Mouse (Mus musculus) neural tube, embryonic 14.5 days (tissue): ENCODE measurements around the gene Lmna. TPM values are rescaled to one million over a fixed set of nuclear protein-coding genes. Genes with fewer than 3 reads are reported as not detected.
A peak's percentile ranks its signal among the peaks of the same experiment; 100 is the strongest.

Source experiments
- ATAC-seq: fragments of 200-750 bp; cut with Nextera tagmentation; 2 replicates; pipeline ENCODE4 v1.8.0; 2017; ENCODE audit warnings: low read depth, mild to moderate bottlenecking, moderate TSS enrichment, moderate library complexity
- H3K27ac ChIP-seq: fragments of 300-500 bp; sonication (generic); 2 replicates; pipeline ENCODE4 v1.5.1; 2014; ENCODE audit warnings: low read depth, mild to moderate bottlenecking, control low read depth, low read length, moderate library complexity, mixed read lengths
- H3K27me3 ChIP-seq: fragments of 300-500 bp; sonication (generic); 2 replicates; pipeline ENCODE4 v1.6.1; 2014; ENCODE audit warnings: low read length; ENCODE audit not compliant: control insufficient read depth, insufficient read depth
- H3K36me3 ChIP-seq: fragments of 300-500 bp; sonication (generic); 2 replicates; pipeline ENCODE4 v1.6.1; 2014; ENCODE audit warnings: low read length, mixed read lengths; ENCODE audit not compliant: control insufficient read depth, insufficient read depth
- H3K4me1 ChIP-seq: fragments of 300-500 bp; sonication (generic); 2 replicates; pipeline ENCODE4 v1.6.1; 2014; ENCODE audit warnings: low read length; ENCODE audit not compliant: control insufficient read depth, insufficient read depth
- H3K4me2 ChIP-seq: fragments of 300-500 bp; sonication (generic); 2 replicates; pipeline ENCODE4 v1.6.1; 2014; ENCODE audit warnings: mild to moderate bottlenecking, low read depth, low read length, control low read depth
- H3K4me3 ChIP-seq: fragments of 300-500 bp; sonication (generic); 2 replicates; pipeline ENCODE4 v1.5.1; 2014; ENCODE audit warnings: low read depth, low read length, control low read depth, mixed read lengths
- H3K9ac ChIP-seq: fragments of 300-500 bp; sonication (generic); replicated peaks from 2 replicates; pipeline ENCODE4 v1.6.1; 2014; ENCODE audit warnings: low read depth, mild to moderate bottlenecking, control low read depth, low read length, mixed read lengths
- H3K9me3 ChIP-seq: fragments of 300-500 bp; sonication (generic); 2 replicates; pipeline ENCODE4 v1.6.1; 2016; ENCODE audit warnings: low read length; ENCODE audit not compliant: control insufficient read depth
- WGBS: fragments of 180-500 bp; shearing (Covaris S2); extraction: QIAGEN DNeasy Blood & Tissue Kit; methylation state at CpG from one replicate; pipeline ENCODE4 v1.1.7; 2014; 5-methylcytosine and 5-hydroxymethylcytosine counted together
- polyA plus RNA-seq: library from polyadenylated mRNA; unstranded; fragments of >200 nt; fragmentation: Nextera tagmentation; extraction: Ambion mirVana; gene quantifications from 2 replicates; pipeline ENCODE4 v1.2.1, GENCODE M21; 2014

Gene Lmna
- polyA plus RNA-seq, 1 experiment from 2014 or later = 41.0 TPM

- peak overlapping the region; percentile 86 for H3K4me2 ChIP-seq
- H3K9ac ChIP-seq = no peak overlapping the region; the same call in 1 of the 2 replicates
- ATAC-seq = no peak
- H3K9me3 ChIP-seq = no peaks in the 10 kb centered on the region
- H3K27ac ChIP-seq = no peak overlapping the region
- H3K36me3 ChIP-seq = peaks cover 2% of the 10 kb centered on the region; the same call in 1 of the 2 replicates
- peaks cover 25% of the 10 kb centered on the region for H3K4me1 ChIP-seq
- 88% methylated on average over 4 of the region's 4 CpGs for WGBS
- H3K27me3 ChIP-seq = no peaks in the 10 kb centered on the region
- H3K4me3 ChIP-seq = no peak overlapping the region; the same call in 1 of the 2 replicates
These were observed 41.8 kb upstream of the Lmna start for GRCm38 (mm10) chr3:88551586-88551985.

- whole genome bisulfite sequencing = 49% methylated on average over 18 of the region's 18 CpGs
- ATAC-seq = no peak
These were observed 38.6 kb upstream of the Lmna start, which contains the start of gene Rab25 for GRCm38 (mm10) chr3:88548180-88548917. Gene Rab25 (minus strand): TSS chr3:88548300.

GRCm38 (mm10) chr3:88546674-88547418 lies 37.1 kb upstream of the Lmna start:
- Histone ChIP-seq H3K9me3 (no peaks in the 10 kb centered on the region), H3K27me3 (no peaks in the 10 kb centered on the region), H3K4me2 (no peak overlapping the region), H3K9ac (no peak overlapping the region), H3K36me3 (no peaks in the 10 kb centered on the region), H3K27ac (no peak overlapping the region), H3K4me3 (no peak overlapping the region), H3K4me1 (peaks cover 9% of the 10 kb centered on the region; the same call in 1 of the 2 replicates)
- no peak for ATAC-seq
- WGBS = 75% methylated on average over 6 of the region's 6 CpGs

More at GRCm38 (mm10) chr3:88548180-88548917, 38.6 kb upstream of the Lmna start, which contains the start of gene Rab25:
- no peaks in the 10 kb centered on the region for H3K9me3 ChIP-seq
- peaks cover 13% of the 10 kb centered on the region; the same call in 1 of the 2 replicates for H3K4me1 ChIP-seq
- no peak within 1 kb of the TSS for H3K4me3 ChIP-seq
- no peaks in the 10 kb centered on the region for H3K36me3 ChIP-seq
- H3K9ac ChIP-seq = no peak within 1 kb of the TSS; the same call in 1 of the 2 replicates
- no peak within 1 kb of the TSS for H3K4me2 ChIP-seq
- H3K27ac ChIP-seq = no peak within 1 kb of the TSS
- H3K27me3 ChIP-seq = no peaks in the 10 kb centered on the region

GRCm38 (mm10) chr3:88544955-88545591 lies 35.3 kb upstream of the Lmna start:
- 67% methylated on average over 20 of the region's 20 CpGs for WGBS
- H3K9ac ChIP-seq = no peak overlapping the region
- no peak for ATAC-seq

GRCm38 (mm10) chr3:88544514-88544913 lies 34.8 kb upstream of the Lmna start:
- WGBS = 43% methylated on average over 5 of the region's 5 CpGs
- Histone ChIP-seq H3K36me3 (peaks cover 9% of the 10 kb centered on the region; the same call in 1 of the 2 replicates), H3K27me3 (no peaks in the 10 kb centered on the region), H3K9ac (no peak overlapping the region), H3K4me3 (no peak overlapping the region), H3K27ac (no peak overlapping the region), H3K9me3 (no peaks in the 10 kb centered on the region), H3K4me1 (0 out of 2 replicates have a peak, but pooled peaks cover under 1% of the 10 kb centered on the region), H3K4me2 (no peak overlapping the region)
- ATAC-seq = no peak

More at GRCm38 (mm10) chr3:88544955-88545591, 35.3 kb upstream of the Lmna start:
- H3K27ac ChIP-seq = no peak overlapping the region
- H3K4me3 ChIP-seq = no peak overlapping the region
- H3K27me3 ChIP-seq = no peaks in the 10 kb centered on the region
- H3K4me2 ChIP-seq = no peak overlapping the region
- H3K4me1 ChIP-seq = no peaks in the 10 kb centered on the region
- H3K9me3 ChIP-seq = no peaks in the 10 kb centered on the region
- H3K36me3 ChIP-seq = peaks cover 6% of the 10 kb centered on the region; the same call in 1 of the 2 replicates

GRCm38 (mm10) chr3:88543651-88544410 lies 34.1 kb upstream of the Lmna start:
- 72% methylated on average over 5 of the region's 5 CpGs for WGBS
- ATAC-seq = no peak
- peaks cover 12% of the 10 kb centered on the region; the same call in 1 of the 2 replicates for H3K36me3 ChIP-seq
- no peak overlapping the region for H3K4me3 ChIP-seq
- H3K27me3 ChIP-seq = no peaks in the 10 kb centered on the region
- no peak overlapping the region for H3K9ac ChIP-seq
- H3K9me3 ChIP-seq = no peaks in the 10 kb centered on the region
- no peak overlapping the region for H3K4me2 ChIP-seq
- H3K27ac ChIP-seq = no peak overlapping the region
- peaks cover 4% of the 10 kb centered on the region; the same call in 1 of the 2 replicates for H3K4me1 ChIP-seq

GRCm38 (mm10) chr3:88543174-88543573 lies 33.4 kb upstream of the Lmna start:
- no peak overlapping the region for H3K4me2 ChIP-seq
- H3K9ac ChIP-seq = no peak overlapping the region
- 85% methylated on average over 8 of the region's 8 CpGs for WGBS
- H3K27ac ChIP-seq = no peak overlapping the region
- no peak for ATAC-seq
- H3K4me1 ChIP-seq = peaks cover 10% of the 10 kb centered on the region
- H3K4me3 ChIP-seq = no peak overlapping the region
- H3K36me3 ChIP-seq = peaks cover 19% of the 10 kb centered on the region; the same call in 1 of the 2 replicates
- no peaks in the 10 kb centered on the region for H3K27me3 ChIP-seq
- no peaks in the 10 kb centered on the region for H3K9me3 ChIP-seq

- ATAC-seq = no peak
- Histone ChIP-seq H3K4me3 (no peak overlapping the region), H3K9me3 (no peaks in the 10 kb centered on the region), H3K4me2 (no peak overlapping the region), H3K27ac (no peak overlapping the region), H3K9ac (no peak overlapping the region), H3K27me3 (no peaks in the 10 kb centered on the region), H3K4me1 (peaks cover 15% of the 10 kb centered on the region), H3K36me3 (peaks cover 26% of the 10 kb centered on the region)
- 69% methylated on average over 4 of the region's 4 CpGs for WGBS
These were observed 32.7 kb upstream of the Lmna start for GRCm38 (mm10) chr3:88542486-88542885.
